Mouse (Mus musculus): ENCODE data around the gene Fam217a. TPM values are rescaled to one million over a fixed set of nuclear protein-coding genes. Genes with fewer than 3 reads are reported as not detected.
A peak's percentile ranks its signal among the peaks of the same experiment; 100 is the strongest.
"Not testable (repeated sequence)": the region's sequence is repeated elsewhere in the genome, so short reads cannot be mapped to it uniquely, and the experiment has no call there.

Fam217a gene
- total RNA-seq, 2 experiments from 2014 or later, result 0.49 to 0.57 TPM

DNA sequence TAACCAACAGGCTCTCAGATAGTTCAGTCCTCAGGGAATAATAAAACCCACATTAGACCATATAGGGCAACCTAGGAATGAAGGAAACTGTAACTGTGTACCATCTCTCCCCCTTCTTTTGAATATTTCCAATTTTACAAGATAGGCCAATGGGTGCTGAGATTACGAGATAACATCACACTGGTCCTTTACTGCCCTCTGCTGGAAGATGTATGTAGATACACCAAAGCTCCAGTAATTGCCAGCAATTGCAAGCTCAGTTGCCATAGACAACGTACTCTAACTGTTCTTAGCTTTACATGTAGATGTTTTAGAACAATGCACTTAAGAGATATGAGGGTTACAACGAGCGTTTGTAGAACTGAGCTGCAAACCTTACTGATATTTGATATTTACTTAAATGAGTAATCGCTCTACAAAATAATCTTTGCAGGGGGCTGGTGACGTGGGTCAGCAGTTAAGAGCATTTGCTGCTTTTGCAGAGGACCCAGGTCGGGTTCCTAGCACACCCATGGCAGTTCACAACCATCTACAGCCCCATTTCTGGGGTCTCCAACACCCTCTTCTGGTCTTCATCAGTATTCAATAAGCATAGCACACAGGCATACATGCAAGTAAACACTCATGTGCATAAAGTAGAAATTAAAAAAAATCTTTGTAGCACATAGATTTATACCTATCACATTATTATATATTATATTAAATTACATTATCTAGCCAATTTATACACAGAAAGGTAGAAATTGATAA is 59.5 kb downstream of the Fam217a start:
- H3K27ac ChIP-seq, result no peak overlapping the region
- intact Hi-C loops (cut with DNase I), result loop anchor here (1.0 to 2.0 kb wide), 2 partner anchors 70 to 221 kb away; no protein-coding TSS in a partner anchor
- DNase-seq (ENCODE audit: extremely low spot score in 1 of 2, low spot score in 2 of 2), result peak; percentile 20 to 41
- no peak overlapping the region for H3K4me3 ChIP-seq
- peak; percentile 91 for TF ChIP-seq CTCF (IDR thresholded peaks at IDR 0.05)

- intact Hi-C loops (cut with DNase I); H3K4me3 ChIP-seq; DNase-seq (ENCODE audit: extremely low spot score in 1 of 2, low spot score in 2 of 2): not testable (repeated sequence)
Measured at GRCm38 (mm10) chr13:34861166-34861565, 62.9 kb downstream of the Fam217a start.

More at GRCm38 (mm10) chr13:34861166-34861565, 62.9 kb downstream of the Fam217a start:
- H3K27ac ChIP-seq, result not testable (repeated sequence)

Other genes starting within 250 kb of the Fam217a start
- gene Fam50b, start 189.5 kb downstream of the Fam217a start, total RNA-seq (2021), result not detected
- 10 to 100 TPM; 95.6 to 95.8 TPM for gene Prpf4b, start 49.0 kb downstream of the Fam217a start, total RNA-seq (2021)
- not detected for gene 4933417A18Rik, start 99 bp upstream of the Fam217a start, total RNA-seq (2021)
- under 1 TPM; 0.44 to 0.66 TPM for gene Eci3, start 39.5 kb upstream of the Fam217a start, total RNA-seq (2021)
- 10 to 100 TPM; 39.4 to 41.5 TPM for gene Eci2, start 102.8 kb upstream of the Fam217a start, total RNA-seq (2021)

Data from left cerebral cortex, adult 2 months (tissue).